Mouse (Mus musculus) C2C12 (cell line): ENCODE data around the gene Nfic.

Source experiments
- CEBPB ChIP-seq: IDR thresholded peaks from one replicate; pipeline ENCODE4 v1.6.1; 2011; ENCODE audit warnings: low read depth, mild to moderate bottlenecking, control low read depth, moderate library complexity
- CTCF ChIP-seq: IDR thresholded peaks from one replicate; pipeline ENCODE4 v1.5.1; 2011; ENCODE audit not compliant: control insufficient read depth, insufficient read depth, insufficient read length
- USF1 ChIP-seq: IDR thresholded peaks from one replicate; pipeline ENCODE4 v1.6.1; 2011; ENCODE audit warnings: low read depth, mild to moderate bottlenecking, control low read depth, moderate library complexity

GRCm38 (mm10) chr10:81420191-81420767, 35.2 kb downstream of the Nfic start:
- TF ChIP-seq CEBPB (no peak), CTCF (no peak), USF1 (no peak)
